Mouse (Mus musculus) liver, embryonic 13.5 days (tissue): ENCODE data around the gene Papolb. TPM values are rescaled to one million over a fixed set of nuclear protein-coding genes. Genes with fewer than 3 reads are reported as not detected.

Experiments used
- ATAC-seq: fragments of 200-750 bp; cut with Nextera tagmentation; 2 replicates; pipeline ENCODE4 v1.8.0; 2017; ENCODE audit warnings: low read depth, mild to moderate bottlenecking, moderate number of reproducible peaks, moderate library complexity
- DNase-seq: peaks from one replicate; pipeline ENCODE4 v3.0.0; 2022
- H3K27ac ChIP-seq: fragments of 300-500 bp; sonication (generic); 2 replicates; pipeline ENCODE4 v1.5.1; 2015; ENCODE audit warnings: moderate library complexity, mild to moderate bottlenecking, inconsistent platforms
- H3K27me3 ChIP-seq: fragments of 300-500 bp; sonication (generic); 2 replicates; pipeline ENCODE4 v1.6.1; 2015; ENCODE audit warnings: mild to moderate bottlenecking, inconsistent platforms
- H3K36me3 ChIP-seq: fragments of 300-500 bp; sonication (generic); 2 replicates; pipeline ENCODE4 v1.6.1; 2015; ENCODE audit warnings: mild to moderate bottlenecking, inconsistent platforms
- H3K4me1 ChIP-seq: fragments of 300-500 bp; sonication (generic); replicated peaks from 2 replicates; pipeline ENCODE4 v1.6.1; 2015; ENCODE audit warnings: inconsistent platforms
- H3K4me2 ChIP-seq: fragments of 300-500 bp; sonication (generic); 2 replicates; pipeline ENCODE4 v1.6.1; 2015; ENCODE audit warnings: inconsistent platforms, mild to moderate bottlenecking, moderate library complexity
- H3K4me3 ChIP-seq: fragments of 300-500 bp; sonication (generic); replicated peaks from 2 replicates; pipeline ENCODE4 v1.5.1; 2015; ENCODE audit warnings: mild to moderate bottlenecking, inconsistent platforms
- H3K9ac ChIP-seq: fragments of 300-500 bp; sonication (generic); 2 replicates; pipeline ENCODE4 v1.6.1; 2015; ENCODE audit warnings: mild to moderate bottlenecking, inconsistent platforms
- H3K9me3 ChIP-seq: fragments of 300-500 bp; sonication (generic); replicated peaks from 2 replicates; pipeline ENCODE4 v1.6.1; 2016; ENCODE audit warnings: inconsistent platforms
- WGBS: fragments of 180-500 bp; shearing (Covaris S2); methylation state at CpG from one replicate; pipeline ENCODE4 v1.1.7; 2015; ENCODE audit not compliant: insufficient replicate concordance; 5-methylcytosine and 5-hydroxymethylcytosine counted together
- polyA plus RNA-seq: library from polyadenylated mRNA; unstranded; fragments of >200 nt; fragmentation: Nextera tagmentation; extraction: Ambion mirVana; gene quantifications from 2 replicates; pipeline ENCODE4 v1.2.1, GENCODE M21; 2015

Papolb gene
- polyA plus RNA-seq, 1 experiment from 2014 or later, result not detected

- ATAC-seq, result no peak
- DNase-seq, result peak; percentile 3
- H3K4me1 ChIP-seq, result peaks cover 14% of the 10 kb centered on the region
These were observed 20.3 kb upstream of the Papolb start for GRCm38 (mm10) chr5:142549961-142550705.

GRCm38 (mm10) chr5:142549441-142549840 lies 19.6 kb upstream of the Papolb start:
- Histone ChIP-seq H3K27me3 (peaks cover 43% of the 10 kb centered on the region), H3K4me2 (no peak overlapping the region), H3K36me3 (no peaks in the 10 kb centered on the region), H3K4me1 (peaks cover 14% of the 10 kb centered on the region), H3K9ac (no peak overlapping the region), H3K4me3 (no peak overlapping the region), H3K9me3 (peaks cover 4% of the 10 kb centered on the region; the same call in 1 of the 2 replicates), H3K27ac (no peak overlapping the region)
- 58% methylated on average over 9 of the region's 9 CpGs for WGBS
- ATAC-seq (no peak), DNase-seq (no peak)

More at GRCm38 (mm10) chr5:142549961-142550705, 20.3 kb upstream of the Papolb start:
- whole genome bisulfite sequencing, result 12% methylated on average over 31 of the region's 31 CpGs
- H3K4me2 ChIP-seq, result peak overlapping the region; percentile 81
- H3K27me3 ChIP-seq, result peaks cover 40% of the 10 kb centered on the region
- peak overlapping the region; percentile 58 for H3K4me3 ChIP-seq
- peak overlapping the region; percentile 49; the same call in 1 of the 2 replicates for H3K9ac ChIP-seq
- H3K27ac ChIP-seq, result no peak overlapping the region
- peaks cover 4% of the 10 kb centered on the region; the same call in 1 of the 2 replicates for H3K9me3 ChIP-seq
- no peaks in the 10 kb centered on the region for H3K36me3 ChIP-seq

GRCm38 (mm10) chr5:142547066-142547465 lies 17.2 kb upstream of the Papolb start:
- Histone ChIP-seq H3K27ac (no peak overlapping the region), H3K4me3 (no peak overlapping the region), H3K4me1 (peaks cover 14% of the 10 kb centered on the region), H3K27me3 (peaks cover 43% of the 10 kb centered on the region), H3K36me3 (no peaks in the 10 kb centered on the region), H3K9ac (no peak overlapping the region), H3K4me2 (no peak overlapping the region), H3K9me3 (peaks cover 4% of the 10 kb centered on the region; the same call in 1 of the 2 replicates)
- no peak for ATAC-seq
- no peak for DNase-seq
- 44% methylated on average over 3 of the region's 3 CpGs for WGBS

GRCm38 (mm10) chr5:142546344-142546743 lies 16.5 kb upstream of the Papolb start:
- no peak overlapping the region for H3K27ac ChIP-seq
- 30% methylated on average over 5 of the region's 5 CpGs for whole genome bisulfite sequencing
- ATAC-seq (no peak), DNase-seq (no peak)
- H3K9ac ChIP-seq, result no peak overlapping the region
- H3K27me3 ChIP-seq, result peaks cover 43% of the 10 kb centered on the region
- peaks cover 4% of the 10 kb centered on the region; the same call in 1 of the 2 replicates for H3K9me3 ChIP-seq
- no peak overlapping the region for H3K4me3 ChIP-seq
- H3K4me2 ChIP-seq, result no peak overlapping the region
- H3K4me1 ChIP-seq, result peaks cover 14% of the 10 kb centered on the region
- H3K36me3 ChIP-seq, result no peaks in the 10 kb centered on the region

GRCm38 (mm10) chr5:142545014-142545795 lies 15.3 kb upstream of the Papolb start:
- no peak overlapping the region for H3K4me3 ChIP-seq
- peaks cover 3% of the 10 kb centered on the region for H3K4me1 ChIP-seq
- DNase-seq (no peak), ATAC-seq (no peak)
- no peaks in the 10 kb centered on the region for H3K36me3 ChIP-seq
- H3K4me2 ChIP-seq, result no peak overlapping the region
- H3K27me3 ChIP-seq, result peaks cover 32% of the 10 kb centered on the region
- no peaks in the 10 kb centered on the region for H3K9me3 ChIP-seq
- H3K27ac ChIP-seq, result no peak overlapping the region
- H3K9ac ChIP-seq, result no peak overlapping the region
- WGBS, result 46% methylated on average over 5 of the region's 5 CpGs

GRCm38 (mm10) chr5:142537286-142537685 lies 7.4 kb upstream of the Papolb start:
- no peaks in the 10 kb centered on the region for H3K9me3 ChIP-seq
- no peak for DNase-seq
- H3K36me3 ChIP-seq, result no peaks in the 10 kb centered on the region
- no peak overlapping the region for H3K4me2 ChIP-seq
- no peak overlapping the region for H3K4me3 ChIP-seq
- WGBS, result 69% methylated on average over 3 of the region's 3 CpGs
- no peaks in the 10 kb centered on the region for H3K27me3 ChIP-seq
- ATAC-seq, result no peak
- H3K4me1 ChIP-seq, result no peaks in the 10 kb centered on the region
- no peak overlapping the region for H3K27ac ChIP-seq
- no peak overlapping the region for H3K9ac ChIP-seq

- no peaks in the 10 kb centered on the region for H3K36me3 ChIP-seq
- peaks cover 9% of the 10 kb centered on the region for H3K27me3 ChIP-seq
- no peaks in the 10 kb centered on the region for H3K4me1 ChIP-seq
- ATAC-seq (no peak), DNase-seq (no peak)
- H3K9ac ChIP-seq, result no peak overlapping the region
- H3K4me2 ChIP-seq, result no peak overlapping the region
- 65% methylated on average over 4 of the region's 4 CpGs for WGBS
- H3K9me3 ChIP-seq, result no peaks in the 10 kb centered on the region
- H3K4me3 ChIP-seq, result no peak overlapping the region
- H3K27ac ChIP-seq, result no peak overlapping the region
These were observed 5.5 kb upstream of the Papolb start for GRCm38 (mm10) chr5:142535388-142535787.

GRCm38 (mm10) chr5:142524711-142525464 lies 5.0 kb downstream of the Papolb start:
- Histone ChIP-seq H3K9ac (no peak overlapping the region), H3K4me1 (peaks cover 14% of the 10 kb centered on the region), H3K4me2 (no peak overlapping the region), H3K36me3 (no peaks in the 10 kb centered on the region), H3K9me3 (no peaks in the 10 kb centered on the region), H3K27ac (no peak overlapping the region), H3K27me3 (peaks cover 22% of the 10 kb centered on the region), H3K4me3 (no peak overlapping the region)
- WGBS, result 68% methylated on average over 8 of the region's 8 CpGs
- ATAC-seq (no peak), DNase-seq (no peak)

GRCm38 (mm10) chr5:142521195-142521866 lies 8.5 kb downstream of the Papolb start:
- no peaks in the 10 kb centered on the region for H3K27me3 ChIP-seq
- 54% methylated on average over 11 of the region's 11 CpGs for WGBS
- no peaks in the 10 kb centered on the region for H3K9me3 ChIP-seq
- no peaks in the 10 kb centered on the region for H3K36me3 ChIP-seq
- peak overlapping the region; percentile 27; the same call in 1 of the 2 replicates for H3K4me2 ChIP-seq
- H3K27ac ChIP-seq, result peak overlapping the region; percentile 83
- H3K4me3 ChIP-seq, result no peak overlapping the region
- peak overlapping the region; percentile 26; the same call in 1 of the 2 replicates for H3K9ac ChIP-seq
- ATAC-seq (peak; percentile 95), DNase-seq (peak; percentile 68)
- peaks cover 18% of the 10 kb centered on the region for H3K4me1 ChIP-seq

GRCm38 (mm10) chr5:142520360-142520759 lies 9.5 kb downstream of the Papolb start:
- Histone ChIP-seq H3K4me1 (peaks cover 18% of the 10 kb centered on the region), H3K27ac (peak overlapping the region; percentile 83), H3K4me2 (0 out of 2 replicates have a peak overlapping the region, but pooled peaks have one; percentile 27), H3K4me3 (no peak overlapping the region), H3K27me3 (no peaks in the 10 kb centered on the region), H3K36me3 (no peaks in the 10 kb centered on the region), H3K9ac (no peak overlapping the region), H3K9me3 (no peaks in the 10 kb centered on the region)
- ATAC-seq, result no peak
- 57% methylated on average over 4 of the region's 4 CpGs for WGBS
- no peak for DNase-seq
